Mouse (Mus musculus) neural tube, embryonic 14.5 days (tissue): Measurements from ENCODE around the gene Lgmn. TPM values are rescaled to one million over a fixed set of nuclear protein-coding genes. Genes with fewer than 3 reads are reported as not detected.
A peak's percentile ranks its signal among the peaks of the same experiment; 100 is the strongest.

Experiments
- ATAC-seq: fragments of 200-750 bp; cut with Nextera tagmentation; 2 replicates; pipeline ENCODE4 v1.8.0; 2017; ENCODE audit warnings: low read depth, mild to moderate bottlenecking, moderate TSS enrichment, moderate library complexity
- H3K27ac ChIP-seq: fragments of 300-500 bp; sonication (generic); 2 replicates; pipeline ENCODE4 v1.5.1; 2014; ENCODE audit warnings: low read depth, mild to moderate bottlenecking, control low read depth, low read length, moderate library complexity, mixed read lengths
- H3K27me3 ChIP-seq: fragments of 300-500 bp; sonication (generic); 2 replicates; pipeline ENCODE4 v1.6.1; 2014; ENCODE audit warnings: low read length; ENCODE audit not compliant: control insufficient read depth, insufficient read depth
- H3K36me3 ChIP-seq: fragments of 300-500 bp; sonication (generic); 2 replicates; pipeline ENCODE4 v1.6.1; 2014; ENCODE audit warnings: low read length, mixed read lengths; ENCODE audit not compliant: control insufficient read depth, insufficient read depth
- H3K4me1 ChIP-seq: fragments of 300-500 bp; sonication (generic); 2 replicates; pipeline ENCODE4 v1.6.1; 2014; ENCODE audit warnings: low read length; ENCODE audit not compliant: control insufficient read depth, insufficient read depth
- H3K4me2 ChIP-seq: fragments of 300-500 bp; sonication (generic); 2 replicates; pipeline ENCODE4 v1.6.1; 2014; ENCODE audit warnings: mild to moderate bottlenecking, low read depth, low read length, control low read depth
- H3K4me3 ChIP-seq: fragments of 300-500 bp; sonication (generic); 2 replicates; pipeline ENCODE4 v1.5.1; 2014; ENCODE audit warnings: low read depth, low read length, control low read depth, mixed read lengths
- H3K9ac ChIP-seq: fragments of 300-500 bp; sonication (generic); replicated peaks from 2 replicates; pipeline ENCODE4 v1.6.1; 2014; ENCODE audit warnings: low read depth, mild to moderate bottlenecking, control low read depth, low read length, mixed read lengths
- H3K9me3 ChIP-seq: fragments of 300-500 bp; sonication (generic); 2 replicates; pipeline ENCODE4 v1.6.1; 2016; ENCODE audit warnings: low read length; ENCODE audit not compliant: control insufficient read depth
- WGBS: fragments of 180-500 bp; shearing (Covaris S2); extraction: QIAGEN DNeasy Blood & Tissue Kit; methylation state at CpG from one replicate; pipeline ENCODE4 v1.1.7; 2014; 5-methylcytosine and 5-hydroxymethylcytosine counted together
- polyA plus RNA-seq: library from polyadenylated mRNA; unstranded; fragments of >200 nt; fragmentation: Nextera tagmentation; extraction: Ambion mirVana; gene quantifications from 2 replicates; pipeline ENCODE4 v1.2.1, GENCODE M21; 2014

Lgmn gene
- polyA plus RNA-seq: 104 and 111 TPM in 2 replicates

GRCm38 (mm10) chr12:102439632-102440023 is at the start of gene Lgmn:
TSS of gene Lgmn (minus strand) at chr12:102439813.
- Histone ChIP-seq H3K36me3 (no peaks in the 10 kb centered on the region), H3K9ac (peak within 1 kb of the TSS; percentile 60), H3K27ac (peak within 1 kb of the TSS; percentile 1; the same call in 1 of the 2 replicates), H3K4me2 (peak within 1 kb of the TSS; percentile 66), H3K4me1 (peaks cover 8% of the 10 kb centered on the region; the same call in 1 of the 2 replicates), H3K4me3 (peak within 1 kb of the TSS; percentile 45), H3K9me3 (no peaks in the 10 kb centered on the region), H3K27me3 (no peaks in the 10 kb centered on the region)
- under 1% methylated on average over 28 of the region's 28 CpGs for WGBS
- ATAC-seq: peak; percentile 100

GRCm38 (mm10) chr12:102484946-102485345 is 45.3 kb upstream of the Lgmn start:
- H3K4me3 ChIP-seq: no peak overlapping the region
- no peak overlapping the region for H3K4me2 ChIP-seq
- H3K4me1 ChIP-seq: no peaks in the 10 kb centered on the region
- no peaks in the 10 kb centered on the region for H3K27me3 ChIP-seq
- ATAC-seq: no peak
- H3K9ac ChIP-seq: no peak overlapping the region
- H3K36me3 ChIP-seq: peaks cover 71% of the 10 kb centered on the region
- no peaks in the 10 kb centered on the region for H3K9me3 ChIP-seq
- no peak overlapping the region for H3K27ac ChIP-seq
- WGBS: 73% methylated on average over 3 of the region's 3 CpGs

GRCm38 (mm10) chr12:102480481-102480880 is 40.9 kb upstream of the Lgmn start:
- Histone ChIP-seq H3K9ac (no peak overlapping the region), H3K27ac (no peak overlapping the region), H3K4me3 (no peak overlapping the region), H3K9me3 (no peaks in the 10 kb centered on the region), H3K36me3 (peaks cover 46% of the 10 kb centered on the region), H3K4me2 (no peak overlapping the region), H3K27me3 (no peaks in the 10 kb centered on the region), H3K4me1 (no peaks in the 10 kb centered on the region)
- no peak for ATAC-seq
- WGBS: 91% methylated on average over 4 of the region's 4 CpGs

GRCm38 (mm10) chr12:102474411-102474810 is 34.8 kb upstream of the Lgmn start:
- H3K36me3 ChIP-seq: peaks cover 21% of the 10 kb centered on the region
- no peak overlapping the region for H3K4me3 ChIP-seq
- peaks cover 4% of the 10 kb centered on the region; the same call in 1 of the 2 replicates for H3K4me1 ChIP-seq
- no peak overlapping the region for H3K27ac ChIP-seq
- no peaks in the 10 kb centered on the region for H3K27me3 ChIP-seq
- H3K9ac ChIP-seq: no peak overlapping the region
- whole genome bisulfite sequencing: 93% methylated on average over 7 of the region's 7 CpGs
- no peaks in the 10 kb centered on the region for H3K9me3 ChIP-seq
- ATAC-seq: no peak
- H3K4me2 ChIP-seq: no peak overlapping the region

GRCm38 (mm10) chr12:102468894-102469764 is 29.5 kb upstream of the Lgmn start, which contains the start of gene Golga5:
TSS of gene Golga5 (plus strand) at chr12:102469135.
- Histone ChIP-seq H3K9me3 (no peaks in the 10 kb centered on the region), H3K27me3 (no peaks in the 10 kb centered on the region)
- WGBS: under 1% methylated on average over 71 of the region's 86 CpGs

GRCm38 (mm10) chr12:102468136-102468535 is 28.5 kb upstream of the Lgmn start:
- H3K9me3 ChIP-seq: no peaks in the 10 kb centered on the region
- 77% methylated on average over 1 of the region's 1 CpGs for WGBS
- ATAC-seq: no peak

More at GRCm38 (mm10) chr12:102468894-102469764, 29.5 kb upstream of the Lgmn start, which contains the start of gene Golga5:
- Histone ChIP-seq H3K4me1 (peaks cover 4% of the 10 kb centered on the region; the same call in 1 of the 2 replicates), H3K9ac (peak within 1 kb of the TSS; percentile 82), H3K27ac (peak within 1 kb of the TSS; percentile 52), H3K4me3 (peak within 1 kb of the TSS; percentile 93), H3K4me2 (peak within 1 kb of the TSS; percentile 80), H3K36me3 (peaks cover 12% of the 10 kb centered on the region; the same call in 1 of the 2 replicates)
- peak; percentile 98 for ATAC-seq

GRCm38 (mm10) chr12:102464650-102465049 is 25.0 kb upstream of the Lgmn start:
- no peak for ATAC-seq
- H3K9me3 ChIP-seq: no peaks in the 10 kb centered on the region
- no peak overlapping the region for H3K4me3 ChIP-seq
- no peak overlapping the region for H3K9ac ChIP-seq
- H3K27me3 ChIP-seq: no peaks in the 10 kb centered on the region
- no peak overlapping the region for H3K4me2 ChIP-seq
- H3K27ac ChIP-seq: no peak overlapping the region
- no peaks in the 10 kb centered on the region for H3K36me3 ChIP-seq
- WGBS: 64% methylated on average over 4 of the region's 4 CpGs
- H3K4me1 ChIP-seq: peaks cover 1% of the 10 kb centered on the region; the same call in 1 of the 2 replicates

More at GRCm38 (mm10) chr12:102468136-102468535, 28.5 kb upstream of the Lgmn start:
- peaks cover 4% of the 10 kb centered on the region; the same call in 1 of the 2 replicates for H3K4me1 ChIP-seq
- no peak overlapping the region for H3K4me2 ChIP-seq
- H3K27ac ChIP-seq: no peak overlapping the region
- peaks cover 7% of the 10 kb centered on the region; the same call in 1 of the 2 replicates for H3K36me3 ChIP-seq
- H3K4me3 ChIP-seq: no peak overlapping the region
- H3K9ac ChIP-seq: no peak overlapping the region
- no peaks in the 10 kb centered on the region for H3K27me3 ChIP-seq

GRCm38 (mm10) chr12:102461177-102461576 is 21.6 kb upstream of the Lgmn start:
- no peaks in the 10 kb centered on the region for H3K9me3 ChIP-seq
- H3K27ac ChIP-seq: no peak overlapping the region
- H3K36me3 ChIP-seq: no peaks in the 10 kb centered on the region
- no peak overlapping the region for H3K9ac ChIP-seq
- no peak overlapping the region for H3K4me3 ChIP-seq
- 81% methylated on average over 5 of the region's 5 CpGs for WGBS
- no peak for ATAC-seq
- H3K27me3 ChIP-seq: no peaks in the 10 kb centered on the region
- H3K4me1 ChIP-seq: no peaks in the 10 kb centered on the region
- no peak overlapping the region for H3K4me2 ChIP-seq

GRCm38 (mm10) chr12:102460014-102460413 is 20.4 kb upstream of the Lgmn start:
- H3K27ac ChIP-seq: no peak overlapping the region
- no peaks in the 10 kb centered on the region for H3K4me1 ChIP-seq
- H3K9me3 ChIP-seq: no peaks in the 10 kb centered on the region
- 81% methylated on average over 5 of the region's 5 CpGs for WGBS
- H3K4me2 ChIP-seq: no peak overlapping the region
- no peak for ATAC-seq
- no peaks in the 10 kb centered on the region for H3K27me3 ChIP-seq
- H3K9ac ChIP-seq: no peak overlapping the region
- no peaks in the 10 kb centered on the region for H3K36me3 ChIP-seq
- no peak overlapping the region for H3K4me3 ChIP-seq
